Mouse (Mus musculus) embryonic facial prominence, embryonic 10.5 days (tissue): ENCODE measurements around the gene Fcho1. TPM values are rescaled to one million over a fixed set of nuclear protein-coding genes. Genes with fewer than 3 reads are reported as not detected.
"Not testable (repeated sequence)": the region's sequence is repeated elsewhere in the genome, so short reads cannot be mapped to it uniquely, and the experiment has no call there.

Experiments used
- DNase-seq: peaks from one replicate; pipeline ENCODE4 v3.0.0-alpha.2; 2017; ENCODE audit warnings: low spot score
- H3K27ac ChIP-seq: fragments of 300-500 bp; sonication (generic); replicated peaks from 2 replicates; pipeline ENCODE4 v1.5.1; 2016; ENCODE audit warnings: mild to moderate bottlenecking
- H3K27me3 ChIP-seq: fragments of 300-500 bp; sonication (generic); replicated peaks from 2 replicates; pipeline ENCODE4 v1.6.1; 2016; ENCODE audit warnings: low read depth, mild to moderate bottlenecking; ENCODE audit not compliant: poor library complexity, severe bottlenecking
- H3K36me3 ChIP-seq: fragments of 300-500 bp; sonication (generic); replicated peaks from 2 replicates; pipeline ENCODE4 v1.6.1; 2016; ENCODE audit warnings: mild to moderate bottlenecking, moderate library complexity
- H3K4me1 ChIP-seq: fragments of 300-500 bp; sonication (generic); 2 replicates; pipeline ENCODE4 v1.6.1; 2016
- H3K4me3 ChIP-seq: fragments of 300-500 bp; sonication (generic); 2 replicates; pipeline ENCODE4 v1.5.1; 2016; ENCODE audit warnings: mild to moderate bottlenecking, moderate library complexity
- H3K9me3 ChIP-seq: fragments of 300-500 bp; sonication (generic); 2 replicates; pipeline ENCODE4 v1.6.1; 2016; ENCODE audit warnings: mild to moderate bottlenecking
- WGBS: fragments of 180-500 bp; shearing (Covaris S2); methylation state at CpG from one replicate; pipeline ENCODE4 v1.1.7; 2016; 5-methylcytosine and 5-hydroxymethylcytosine counted together
- polyA plus RNA-seq: library from polyadenylated mRNA; unstranded; fragments of >200 nt; fragmentation: Nextera tagmentation; extraction: Ambion mirVana; gene quantifications from 2 replicates; pipeline ENCODE4 v1.2.1, GENCODE M21; 2016

Gene Fcho1
- polyA plus RNA-seq, 1 experiment from 2014 or later: 7.9 TPM

DNA sequence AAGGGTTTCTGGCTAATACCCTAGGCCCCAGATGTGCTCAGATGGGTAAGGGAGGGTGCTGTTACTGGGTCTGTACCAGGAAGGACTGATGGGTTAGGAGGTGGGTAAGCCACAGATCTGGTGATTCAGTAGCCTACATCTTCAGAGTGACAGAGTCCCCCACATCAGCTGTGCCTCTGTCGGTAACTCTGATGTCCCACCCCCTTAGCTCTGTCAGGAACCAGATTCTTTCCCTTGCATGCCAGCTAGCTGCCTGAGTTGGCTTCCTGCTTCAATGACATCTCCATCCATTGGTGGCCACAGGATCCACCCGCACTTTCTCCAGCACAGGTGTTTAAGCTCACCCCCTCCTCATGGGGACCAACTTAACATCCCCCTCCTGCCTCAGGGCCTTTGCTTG is 13.9 kb downstream of the Fcho1 start:
- Histone ChIP-seq H3K4me1 (peaks cover 19% of the 10 kb centered on the region), H3K27me3 (peaks cover 76% of the 10 kb centered on the region), H3K4me3 (no peak overlapping the region), H3K36me3 (no peaks in the 10 kb centered on the region), H3K9me3 (no peaks in the 10 kb centered on the region), H3K27ac (no peak overlapping the region)
- DNase-seq: no peak
- 79% methylated on average over 2 of the region's 2 CpGs for WGBS

DNA sequence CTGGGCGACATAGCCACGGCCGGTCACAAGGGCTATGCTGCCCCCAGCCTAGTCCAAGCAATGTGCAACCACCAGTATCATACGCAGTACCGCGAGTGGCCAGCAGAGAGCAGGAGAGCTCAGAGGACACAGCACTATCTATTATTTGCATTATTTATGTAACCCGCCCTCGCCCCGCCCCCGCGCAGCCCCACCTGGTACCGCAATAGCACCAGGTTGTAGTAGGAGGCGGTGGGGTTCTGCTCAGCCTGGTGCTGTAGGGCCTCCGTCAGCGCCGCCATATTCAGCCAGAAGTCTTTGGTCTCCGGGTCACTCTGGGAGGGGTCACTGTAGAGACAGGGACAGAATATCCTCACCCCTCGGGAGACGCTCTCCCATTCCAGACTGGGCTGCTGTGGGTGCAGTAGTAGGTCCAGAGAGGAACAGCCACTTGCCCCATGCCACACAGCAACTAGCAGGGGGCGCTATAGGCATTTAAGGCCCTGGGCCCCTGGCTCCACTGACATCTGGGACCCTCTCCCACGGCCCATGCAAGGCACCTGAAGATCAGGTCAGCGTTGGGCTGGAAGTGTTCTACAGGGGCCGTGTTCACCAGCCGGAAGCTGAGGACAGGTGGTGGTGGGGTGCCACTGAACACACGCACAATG is 15.6 kb downstream of the Fcho1 start:
- Histone ChIP-seq H3K4me3 (peak overlapping the region; percentile 40), H3K27ac (no peak overlapping the region), H3K4me1 (peaks cover 15% of the 10 kb centered on the region), H3K27me3 (peaks cover 76% of the 10 kb centered on the region), H3K9me3 (no peaks in the 10 kb centered on the region), H3K36me3 (no peaks in the 10 kb centered on the region)
- WGBS: 20% methylated on average over 25 of the region's 25 CpGs
- DNase-seq: peak; percentile 87

GRCm38 (mm10) chr8:71709134-71709799 is 16.2 kb downstream of the Fcho1 start:
- H3K9me3 ChIP-seq: no peaks in the 10 kb centered on the region
- H3K4me3 ChIP-seq: peak overlapping the region; percentile 40
- H3K27me3 ChIP-seq: peaks cover 79% of the 10 kb centered on the region
- DNase-seq: no peak
- no peak overlapping the region for H3K27ac ChIP-seq
- WGBS: 39% methylated on average over 25 of the region's 25 CpGs
- H3K4me1 ChIP-seq: peaks cover 15% of the 10 kb centered on the region
- H3K36me3 ChIP-seq: no peaks in the 10 kb centered on the region

- Histone ChIP-seq H3K36me3 (no peaks in the 10 kb centered on the region), H3K4me1 (peaks cover 15% of the 10 kb centered on the region), H3K9me3 (no peaks in the 10 kb centered on the region), H3K4me3 (no peak overlapping the region), H3K27me3 (peaks cover 88% of the 10 kb centered on the region), H3K27ac (no peak overlapping the region)
- DNase-seq: peak; percentile 60
- WGBS: 34% methylated on average over 8 of the region's 8 CpGs
Observed at GRCm38 (mm10) chr8:71707874-71708273, 17.6 kb downstream of the Fcho1 start.

- not testable (repeated sequence) for H3K4me3 ChIP-seq, H3K27ac ChIP-seq, H3K9me3 ChIP-seq, DNase-seq, H3K36me3 ChIP-seq
- Histone ChIP-seq H3K27me3 (peaks cover 89% of the 10 kb centered on the region), H3K4me1 (peaks cover 20% of the 10 kb centered on the region)
Observed at GRCm38 (mm10) chr8:71703400-71703799, 22.1 kb downstream of the Fcho1 start.

- Histone ChIP-seq H3K9me3 (no peaks in the 10 kb centered on the region), H3K4me3 (no peak overlapping the region), H3K27ac (no peak overlapping the region), H3K4me1 (peaks cover 20% of the 10 kb centered on the region), H3K27me3 (peaks cover 89% of the 10 kb centered on the region), H3K36me3 (no peaks in the 10 kb centered on the region)
- WGBS: 80% methylated on average over 3 of the region's 3 CpGs
- no peak for DNase-seq
Observed at GRCm38 (mm10) chr8:71702923-71703322, 22.6 kb downstream of the Fcho1 start.

DNA sequence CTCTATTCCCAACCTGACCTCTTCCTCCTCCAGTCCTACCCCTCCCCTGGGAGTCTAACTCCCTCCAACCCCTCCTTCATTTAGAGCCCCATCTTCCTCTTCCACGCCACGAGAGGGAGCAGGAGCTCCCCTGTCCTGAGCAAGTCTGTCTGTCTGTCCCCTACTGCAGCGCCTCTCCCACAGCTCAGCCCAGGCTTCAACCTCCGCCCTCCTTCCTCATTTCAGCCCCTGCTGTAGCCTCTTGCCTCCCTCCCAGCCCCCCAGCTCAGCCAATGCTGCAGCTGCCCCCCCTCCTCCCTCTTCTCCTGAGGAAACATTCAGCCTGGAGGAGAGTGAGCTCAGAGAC is 23.5 kb downstream of the Fcho1 start:
- no peak overlapping the region for H3K27ac ChIP-seq
- H3K27me3 ChIP-seq: peaks cover 89% of the 10 kb centered on the region
- no peaks in the 10 kb centered on the region for H3K36me3 ChIP-seq
- no peaks in the 10 kb centered on the region for H3K9me3 ChIP-seq
- 31% methylated on average over 4 of the region's 4 CpGs for WGBS
- no peak for DNase-seq
- H3K4me1 ChIP-seq: peaks cover 20% of the 10 kb centered on the region
- H3K4me3 ChIP-seq: no peak overlapping the region

- no peaks in the 10 kb centered on the region for H3K9me3 ChIP-seq
- no peaks in the 10 kb centered on the region for H3K36me3 ChIP-seq
- peaks cover 90% of the 10 kb centered on the region for H3K27me3 ChIP-seq
- H3K4me3 ChIP-seq: peak within 1 kb of the TSS; percentile 38
- no peak for DNase-seq
- H3K27ac ChIP-seq: no peak within 1 kb of the TSS
- H3K4me1 ChIP-seq: peaks cover 20% of the 10 kb centered on the region
- 19% methylated on average over 33 of the region's 34 CpGs for WGBS
Observed at GRCm38 (mm10) chr8:71701414-71702086, 24.0 kb downstream of the Fcho1 start, which contains the start of gene B3gnt3. Gene B3gnt3 (minus strand): TSS chr8:71701789.

GRCm38 (mm10) chr8:71700493-71701269 is 24.8 kb downstream of the Fcho1 start:
- DNase-seq: no peak
- Histone ChIP-seq H3K4me1 (peaks cover 20% of the 10 kb centered on the region), H3K4me3 (peak overlapping the region; percentile 38), H3K27ac (no peak overlapping the region), H3K36me3 (no peaks in the 10 kb centered on the region), H3K9me3 (no peaks in the 10 kb centered on the region), H3K27me3 (peaks cover 98% of the 10 kb centered on the region)
- WGBS: 11% methylated on average over 29 of the region's 29 CpGs

- H3K36me3 ChIP-seq, DNase-seq, H3K4me3 ChIP-seq, H3K27ac ChIP-seq, H3K9me3 ChIP-seq: not testable (repeated sequence)
- WGBS: 67% methylated on average over 12 of the region's 12 CpGs
- H3K4me1 ChIP-seq: peaks cover 21% of the 10 kb centered on the region
- peaks cover 99% of the 10 kb centered on the region for H3K27me3 ChIP-seq
Observed at GRCm38 (mm10) chr8:71695456-71695855, 30.1 kb downstream of the Fcho1 start.

GRCm38 (mm10) chr8:71693166-71694041 is 32.1 kb downstream of the Fcho1 start:
- 10% methylated on average over 68 of the region's 68 CpGs for WGBS
- Histone ChIP-seq H3K4me3 (peak overlapping the region; percentile 37), H3K36me3 (no peaks in the 10 kb centered on the region), H3K9me3 (0 out of 2 replicates have a peak, but pooled peaks cover 3% of the 10 kb centered on the region), H3K27ac (no peak overlapping the region), H3K27me3 (peaks cover 99% of the 10 kb centered on the region), H3K4me1 (peaks cover 18% of the 10 kb centered on the region)
- DNase-seq: peak; percentile 50
